Mouse (Mus musculus): ENCODE results near the gene Ggnbp2.

Ggnbp2 gene

GRCm38 (mm10) chr11:84870337-84871043 is at the start of gene Ggnbp2:
Gene Ggnbp2 (minus strand): TSS chr11:84870817.
- peak; percentile 93 to 97 for DNase-seq (ENCODE audit: low spot score in 2 of 2)

- no peak for DNase-seq (ENCODE audit: low spot score in 2 of 2)
These were observed 49.3 kb upstream of the Ggnbp2 start for GRCm38 (mm10) chr11:84919951-84920350.

- DNase-seq (ENCODE audit: low spot score in 2 of 2): peak; percentile 58 to 84
These were observed 48.7 kb upstream of the Ggnbp2 start for GRCm38 (mm10) chr11:84919276-84919675.

GRCm38 (mm10) chr11:84918425-84918824 is 47.8 kb upstream of the Ggnbp2 start:
- DNase-seq (ENCODE audit: low spot score in 2 of 2): peak; percentile 90 to 98

- no peak for DNase-seq (ENCODE audit: low spot score in 2 of 2)
These were observed 46.2 kb upstream of the Ggnbp2 start for GRCm38 (mm10) chr11:84916703-84917300.

GRCm38 (mm10) chr11:84916053-84916702 is 45.6 kb upstream of the Ggnbp2 start, which contains the start of gene Znhit3:
Gene Znhit3 (minus strand): TSS chr11:84916366.
- DNase-seq (ENCODE audit: low spot score in 2 of 2): peak; percentile 80 to 87

- DNase-seq (ENCODE audit: low spot score in 2 of 2): no peak
These were observed 44.1 kb upstream of the Ggnbp2 start for GRCm38 (mm10) chr11:84914673-84915072.

GRCm38 (mm10) chr11:84910411-84910810 is 39.8 kb upstream of the Ggnbp2 start:
- DNase-seq (ENCODE audit: low spot score in 2 of 2): no peak

- no peak for DNase-seq (ENCODE audit: low spot score in 2 of 2)
These were observed 37.9 kb upstream of the Ggnbp2 start for GRCm38 (mm10) chr11:84908480-84908879.

- DNase-seq (ENCODE audit: low spot score in 2 of 2): no peak
These were observed 36.5 kb upstream of the Ggnbp2 start for GRCm38 (mm10) chr11:84907081-84907480.

- DNase-seq (ENCODE audit: low spot score in 2 of 2): no peak
These were observed 34.1 kb upstream of the Ggnbp2 start for GRCm38 (mm10) chr11:84904597-84905144.

- no peak for DNase-seq (ENCODE audit: low spot score in 2 of 2)
These were observed 22.5 kb upstream of the Ggnbp2 start for GRCm38 (mm10) chr11:84893113-84893512.

GRCm38 (mm10) chr11:84891705-84892104 is 21.1 kb upstream of the Ggnbp2 start:
- no peak for DNase-seq (ENCODE audit: low spot score in 2 of 2)

- no peak for DNase-seq (ENCODE audit: low spot score in 2 of 2)
These were observed 18.9 kb upstream of the Ggnbp2 start for GRCm38 (mm10) chr11:84889492-84889891.

GRCm38 (mm10) chr11:84888025-84888424 is 17.4 kb upstream of the Ggnbp2 start:
- DNase-seq (ENCODE audit: low spot score in 2 of 2): no peak

GRCm38 (mm10) chr11:84886767-84887511 is 16.3 kb upstream of the Ggnbp2 start:
- DNase-seq (ENCODE audit: low spot score in 2 of 2): no peak

GRCm38 (mm10) chr11:84886236-84886635 is 15.6 kb upstream of the Ggnbp2 start:
- peak in 1 of 2 experiments; percentile 51 for DNase-seq (ENCODE audit: low spot score in 2 of 2)

- no peak for DNase-seq (ENCODE audit: low spot score in 2 of 2)
These were observed 14.6 kb upstream of the Ggnbp2 start for GRCm38 (mm10) chr11:84885238-84885637.

GRCm38 (mm10) chr11:84882346-84882745 is 11.7 kb upstream of the Ggnbp2 start:
- peak in 1 of 2 experiments; percentile 58 for DNase-seq (ENCODE audit: low spot score in 2 of 2)

- DNase-seq (ENCODE audit: low spot score in 2 of 2): no peak
These were observed 10.4 kb upstream of the Ggnbp2 start for GRCm38 (mm10) chr11:84880971-84881370.

- peak; percentile 62 to 78 for DNase-seq (ENCODE audit: low spot score in 2 of 2)
These were observed 9.9 kb upstream of the Ggnbp2 start for GRCm38 (mm10) chr11:84880465-84880961.
